Mouse (Mus musculus): ENCODE measurements around the gene C2cd4c. TPM values are rescaled to one million over a fixed set of nuclear protein-coding genes. Genes with fewer than 3 reads are reported as not detected.

Gene C2cd4c
- total and polyA plus RNA-seq, 3 experiments: 0.01 TPM; not detected in 2

DNA sequence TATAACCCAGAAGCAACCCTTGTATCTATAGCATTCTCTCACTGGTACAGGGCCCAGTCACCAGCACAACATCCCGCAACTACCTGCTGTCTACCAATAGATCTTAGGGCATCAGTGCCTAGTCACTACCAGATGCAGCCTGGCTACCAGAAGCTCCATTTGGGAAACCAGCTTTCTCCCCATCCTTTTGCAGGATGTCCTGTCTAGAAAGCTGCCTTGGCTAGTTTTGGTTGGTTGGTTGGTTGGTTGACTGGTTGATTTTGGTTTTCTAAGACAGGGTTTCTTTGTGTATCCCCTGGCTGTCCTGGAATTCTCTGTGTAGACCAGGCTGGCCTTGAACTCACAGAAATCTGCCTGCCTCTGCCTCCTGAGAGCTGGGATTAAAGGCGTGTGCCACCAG is 54.1 kb downstream of the C2cd4c start:
- Histone ChIP-seq H3K27ac (ENCODE audit: control insufficient read depth, low read depth, low read length) (no peak overlapping the region), H3K4me3 (ENCODE audit: control insufficient read depth in 1 of 2, insufficient read depth in 1 of 2, low read depth in 2 of 2, low read length in 2 of 2) (no peak overlapping the region), H3K9me3 (replicated peaks; ENCODE audit: insufficient read depth, low read length) (no peaks in the 10 kb centered on the region), H3K9ac (ENCODE audit: control insufficient read depth, low read depth, low read length, poor library complexity, severe bottlenecking) (no peak overlapping the region), H3K27me3 (ENCODE audit: control insufficient read depth in 1 of 2, insufficient read depth in 2 of 2, low read length in 2 of 2) (no peaks in the 10 kb centered on the region), H3K4me1 (ENCODE audit: control insufficient read depth in 1 of 2, insufficient read depth in 2 of 2, low read length in 2 of 2) (no peaks in the 10 kb centered on the region; a peak in 1 of 4 replicates), H3K36me3 (ENCODE audit: control insufficient read depth in 1 of 2, insufficient read depth in 2 of 2, low read length in 2 of 2) (no peaks in the 10 kb centered on the region), H3K79me2 (ENCODE audit: control insufficient read depth, insufficient read depth, low read length, poor library complexity) (no peaks in the 10 kb centered on the region)
- no peak for DNase-seq (ENCODE audit: low read depth, low spot score)
- TF ChIP-seq POLR2AphosphoS5 (IDR thresholded peaks at IDR 0.05; ENCODE audit: borderline replicate concordance, low read depth, low read length) (no peak), USF1 (IDR thresholded peaks at IDR 0.05; ENCODE audit: low read depth, low read length) (no peak), ZMIZ1 (IDR thresholded peaks at IDR 0.05; ENCODE audit: low read depth, low read length) (no peak), TCF12 (IDR thresholded peaks at IDR 0.05; ENCODE audit: low read depth, low read length) (no peak), USF2 (IDR thresholded peaks at IDR 0.05; ENCODE audit: borderline replicate concordance in 1 of 2, insufficient read depth in 1 of 2, low read depth in 1 of 2, low read length in 2 of 2) (no peak), BHLHE40 (IDR thresholded peaks at IDR 0.05; ENCODE audit: borderline replicate concordance, low read depth, low read length) (no peak), TBP (IDR thresholded peaks at IDR 0.05; ENCODE audit: low read depth, low read length) (no peak), POLR2A (IDR thresholded peaks at IDR 0.05; ENCODE audit: control insufficient read depth in 1 of 2, insufficient read depth in 1 of 2, low read depth in 1 of 2, low read length in 2 of 2, poor library complexity in 1 of 2) (no peak), GATA1 (IDR thresholded peaks at IDR 0.05; ENCODE audit: low read depth, low read length) (no peak), MAZ (IDR thresholded peaks at IDR 0.05; ENCODE audit: low read depth, low read length) (no peak), TAL1 (IDR thresholded peaks at IDR 0.05; ENCODE audit: low read length) (no peak), MXI1 (IDR thresholded peaks at IDR 0.05; ENCODE audit: low read depth, low read length) (no peak), ELF1 (IDR thresholded peaks at IDR 0.05; ENCODE audit: low read depth, low read length) (no peak), ZC3H11A (IDR thresholded peaks at IDR 0.05; ENCODE audit: low read depth, low read length) (no peak), CTCF (IDR thresholded peaks at IDR 0.05 in 2 of 3, conservative IDR thresholded peaks at IDR 0.05 in 1 of 3; ENCODE audit: control insufficient read depth in 1 of 3, insufficient read depth in 1 of 3, low read depth in 2 of 3, low read length in 3 of 3, poor library complexity in 1 of 3, severe bottlenecking in 1 of 3) (no peak), CHD2 (IDR thresholded peaks at IDR 0.05; ENCODE audit: low read length) (no peak)

- DNase-seq (ENCODE audit: low read depth, low spot score): no peak
Observed at GRCm38 (mm10) chr10:79557496-79557895, 56.3 kb downstream of the C2cd4c start.

More at GRCm38 (mm10) chr10:79557496-79557895, 56.3 kb downstream of the C2cd4c start:
- no peaks in the 10 kb centered on the region for H3K9me3 ChIP-seq (replicated peaks; ENCODE audit: insufficient read depth, low read length)
- H3K79me2 ChIP-seq (ENCODE audit: control insufficient read depth, insufficient read depth, low read length, poor library complexity): peaks cover 18% of the 10 kb centered on the region
- TF ChIP-seq RCOR1 (IDR thresholded peaks at IDR 0.05; ENCODE audit: low read depth, low read length) (no peak), ZNF384 (IDR thresholded peaks at IDR 0.05; ENCODE audit: low read depth, low read length) (no peak), USF1 (IDR thresholded peaks at IDR 0.05; ENCODE audit: low read depth, low read length) (no peak), ZMIZ1 (IDR thresholded peaks at IDR 0.05; ENCODE audit: low read depth, low read length) (no peak), NRF1 (IDR thresholded peaks at IDR 0.05; ENCODE audit: insufficient read depth, low read depth, low read length, poor library complexity, severe bottlenecking) (no peak), GABPA (IDR thresholded peaks at IDR 0.05; ENCODE audit: low read depth, low read length) (no peak), HCFC1 (IDR thresholded peaks at IDR 0.05; ENCODE audit: low read depth, low read length) (no peak), RAD21 (IDR thresholded peaks at IDR 0.05; ENCODE audit: low read depth, low read length) (no peak), MAX (IDR thresholded peaks at IDR 0.05; ENCODE audit: low read length) (no peak), ETS1 (IDR thresholded peaks at IDR 0.05; ENCODE audit: low read depth, low read length) (no peak), MYC (IDR thresholded peaks at IDR 0.05; ENCODE audit: low read depth, low read length) (no peak), BHLHE40 (IDR thresholded peaks at IDR 0.05; ENCODE audit: borderline replicate concordance, low read depth, low read length) (no peak), E2F4 (IDR thresholded peaks at IDR 0.05; ENCODE audit: borderline replicate concordance, low read depth, low read length) (no peak), EP300 (IDR thresholded peaks at IDR 0.05; ENCODE audit: low read depth in 1 of 2, low read length in 2 of 2) (no peak)
- H3K4me3 ChIP-seq (ENCODE audit: control insufficient read depth in 1 of 2, insufficient read depth in 1 of 2, low read depth in 2 of 2, low read length in 2 of 2): no peak overlapping the region
- peaks cover 0 to 2% of the 10 kb centered on the region in 2 experiments; a peak in 1 of 4 replicates for H3K36me3 ChIP-seq (ENCODE audit: control insufficient read depth in 1 of 2, insufficient read depth in 2 of 2, low read length in 2 of 2)
- peaks cover 0 to 7% of the 10 kb centered on the region in 2 experiments; a peak in 1 of 4 replicates for H3K4me1 ChIP-seq (ENCODE audit: control insufficient read depth in 1 of 2, insufficient read depth in 2 of 2, low read length in 2 of 2)
- H3K9ac ChIP-seq (ENCODE audit: control insufficient read depth, low read depth, low read length, poor library complexity, severe bottlenecking): no peak overlapping the region
- no peak overlapping the region for H3K27ac ChIP-seq (ENCODE audit: control insufficient read depth, low read depth, low read length)
- H3K27me3 ChIP-seq (ENCODE audit: control insufficient read depth in 1 of 2, insufficient read depth in 2 of 2, low read length in 2 of 2): no peaks in the 10 kb centered on the region
